Mouse (Mus musculus): ENCODE results near the gene Chid1. TPM values are rescaled to one million over a fixed set of nuclear protein-coding genes. Genes with fewer than 3 reads are reported as not detected.

Gene Chid1
- total RNA-seq, 4 experiments from 2014 or later = 66.8 to 72.6 (median 69.2) TPM

- DNase-seq (ENCODE audit: low spot score in 2 of 2) = no peak
Measured at GRCm38 (mm10) chr7:141508160-141508559, 31.5 kb downstream of the Chid1 start.

- DNase-seq (ENCODE audit: low spot score in 2 of 2) = no peak
Measured at GRCm38 (mm10) chr7:141506278-141506677, 33.4 kb downstream of the Chid1 start.

GRCm38 (mm10) chr7:141502556-141502905, 37.1 kb downstream of the Chid1 start:
- no peak for DNase-seq (ENCODE audit: low spot score in 2 of 2)

- DNase-seq (ENCODE audit: low spot score in 2 of 2) = no peak
Measured at GRCm38 (mm10) chr7:141501820-141502555, 37.7 kb downstream of the Chid1 start.

- no peak for DNase-seq (ENCODE audit: low spot score in 2 of 2)
Measured at GRCm38 (mm10) chr7:141497600-141497999, 42.1 kb downstream of the Chid1 start.

GRCm38 (mm10) chr7:141495940-141496339, 43.7 kb downstream of the Chid1 start:
- DNase-seq (ENCODE audit: low spot score in 2 of 2) = no peak

GRCm38 (mm10) chr7:141495379-141495778, 44.3 kb downstream of the Chid1 start:
- no peak for DNase-seq (ENCODE audit: low spot score in 2 of 2)

- no peak for DNase-seq (ENCODE audit: low spot score in 2 of 2)
Measured at GRCm38 (mm10) chr7:141493729-141494128, 45.9 kb downstream of the Chid1 start.

- no peak for DNase-seq (ENCODE audit: low spot score in 2 of 2)
Measured at GRCm38 (mm10) chr7:141492738-141493137, 46.9 kb downstream of the Chid1 start.

GRCm38 (mm10) chr7:141491151-141491550, 48.5 kb downstream of the Chid1 start:
- no peak for DNase-seq (ENCODE audit: low spot score in 2 of 2)

- DNase-seq (ENCODE audit: low spot score in 2 of 2) = no peak
Measured at GRCm38 (mm10) chr7:141487141-141487540, 52.5 kb downstream of the Chid1 start.

GRCm38 (mm10) chr7:141486239-141486638, 53.4 kb downstream of the Chid1 start:
- DNase-seq (ENCODE audit: low spot score in 2 of 2) = no peak

GRCm38 (mm10) chr7:141485606-141486005, 54.1 kb downstream of the Chid1 start:
- DNase-seq (ENCODE audit: low spot score in 2 of 2) = no peak

- DNase-seq (ENCODE audit: low spot score in 2 of 2) = no peak
Measured at GRCm38 (mm10) chr7:141485186-141485585, 54.5 kb downstream of the Chid1 start.

- DNase-seq (ENCODE audit: low spot score in 2 of 2) = no peak
Measured at GRCm38 (mm10) chr7:141484186-141485120, 55.2 kb downstream of the Chid1 start.

GRCm38 (mm10) chr7:141483114-141483653, 56.5 kb downstream of the Chid1 start:
- DNase-seq (ENCODE audit: low spot score in 2 of 2) = no peak

- no peak for DNase-seq (ENCODE audit: low spot score in 2 of 2)
Measured at GRCm38 (mm10) chr7:141482531-141483024, 57.1 kb downstream of the Chid1 start.

GRCm38 (mm10) chr7:141481498-141482401, 57.9 kb downstream of the Chid1 start:
- no peak for DNase-seq (ENCODE audit: low spot score in 2 of 2)

GRCm38 (mm10) chr7:141480842-141481497, 58.7 kb downstream of the Chid1 start:
- no peak for DNase-seq (ENCODE audit: low spot score in 2 of 2)

GRCm38 (mm10) chr7:141478270-141478748, 61.3 kb downstream of the Chid1 start:
- DNase-seq (ENCODE audit: low spot score in 2 of 2) = no peak

All from left cerebral cortex, adult 8-10 months (tissue).